Mouse (Mus musculus) small intestine, adult 2 months (tissue): ENCODE measurements around the gene Dnm1. TPM values are rescaled to one million over a fixed set of nuclear protein-coding genes. Genes with fewer than 3 reads are reported as not detected.

ENCODE experiments used
- H3K27ac ChIP-seq: fragments of 200-500 bp; 2 replicates; pipeline ENCODE4 v1.5.1; 2012; ENCODE audit warnings: low read depth, low read length, control low read depth, inconsistent platforms; ENCODE audit not compliant: insufficient read depth
- H3K27me3 ChIP-seq: fragments of 200-500 bp; 2 replicates; pipeline ENCODE4 v1.6.1; 2012; ENCODE audit warnings: mild to moderate bottlenecking, moderate library complexity, low read length, inconsistent platforms; ENCODE audit not compliant: control insufficient read depth, insufficient read depth
- H3K36me3 ChIP-seq: fragments of 200-500 bp; 2 replicates; pipeline ENCODE4 v1.6.1; 2012; ENCODE audit warnings: mild to moderate bottlenecking, low read length, control low read depth, inconsistent platforms; ENCODE audit not compliant: control insufficient read depth, insufficient read depth
- H3K4me1 ChIP-seq: fragments of 200-500 bp; 2 replicates; pipeline ENCODE4 v1.6.1; 2012; ENCODE audit warnings: low read length, inconsistent platforms, mixed read lengths; ENCODE audit not compliant: control insufficient read depth, insufficient read depth, insufficient read length
- H3K4me3 ChIP-seq: fragments of 200-500 bp; 2 replicates; pipeline ENCODE4 v1.5.1; 2012; ENCODE audit warnings: low read depth, mild to moderate bottlenecking, control low read depth, inconsistent platforms, low read length, moderate library complexity
- CTCF ChIP-seq: fragments of 200-500 bp; IDR thresholded peaks from 2 replicates; pipeline ENCODE4 v1.5.1; 2012; ENCODE audit warnings: low read depth, mild to moderate bottlenecking, control low read depth, inconsistent platforms, low read length, moderate library complexity, mixed read lengths; ENCODE audit not compliant: insufficient replicate concordance, insufficient read length; ENCODE audit errors: extremely low read depth
- POLR2A ChIP-seq: fragments of 200-500 bp; IDR thresholded peaks from 2 replicates; pipeline ENCODE4 v1.6.1; 2012; ENCODE audit warnings: low read depth, mild to moderate bottlenecking, control low read depth, inconsistent platforms, low read length, moderate library complexity
- WGBS: fragments of 180-500 bp; shearing (Covaris S2); methylation state at CpG from one replicate; pipeline ENCODE4 v1.1.7; 2018; 5-methylcytosine and 5-hydroxymethylcytosine counted together
- polyA plus RNA-seq: library from polyadenylated mRNA; depleted of rRNA; stranded (reverse); fragments of >200 nt; gene quantifications from 2 replicates; pipeline ENCODE4 v1.2.3, GENCODE M21; 2012

Gene Dnm1
- polyA plus RNA-seq, 1 experiment, result 480 TPM

- TF ChIP-seq POLR2A (no peak), CTCF (no peak)
- no peak overlapping the region for H3K4me3 ChIP-seq
- 70% methylated on average over 7 of the region's 7 CpGs for WGBS
- H3K27me3 ChIP-seq, result no peaks in the 10 kb centered on the region
- peaks cover 7% of the 10 kb centered on the region for H3K36me3 ChIP-seq
- peaks cover 7% of the 10 kb centered on the region; the same call in 1 of the 2 replicates for H3K4me1 ChIP-seq
- H3K27ac ChIP-seq, result no peak overlapping the region
Measured at GRCm38 (mm10) chr2:32325342-32325741, 27.8 kb downstream of the Dnm1 start.

GRCm38 (mm10) chr2:32324322-32324721, 28.8 kb downstream of the Dnm1 start:
- Histone ChIP-seq H3K27me3 (no peaks in the 10 kb centered on the region), H3K4me3 (no peak overlapping the region), H3K36me3 (peaks cover 10% of the 10 kb centered on the region), H3K27ac (no peak overlapping the region), H3K4me1 (peaks cover 7% of the 10 kb centered on the region; the same call in 1 of the 2 replicates)
- 72% methylated on average over 4 of the region's 4 CpGs for WGBS
- no peak for TF ChIP-seq POLR2A
- TF ChIP-seq CTCF, result no peak

GRCm38 (mm10) chr2:32322754-32323741, 30.1 kb downstream of the Dnm1 start:
- 86% methylated on average over 7 of the region's 7 CpGs for WGBS
- Histone ChIP-seq H3K36me3 (peaks cover 10% of the 10 kb centered on the region), H3K4me3 (no peak overlapping the region), H3K27me3 (no peaks in the 10 kb centered on the region), H3K27ac (no peak overlapping the region), H3K4me1 (peaks cover 7% of the 10 kb centered on the region; the same call in 1 of the 2 replicates)
- TF ChIP-seq CTCF (no peak), POLR2A (no peak)

GRCm38 (mm10) chr2:32321591-32322298, 31.4 kb downstream of the Dnm1 start:
- no peak overlapping the region; the same call in 1 of the 2 replicates for H3K27ac ChIP-seq

GRCm38 (mm10) chr2:32320721-32321120, 32.4 kb downstream of the Dnm1 start:
- Histone ChIP-seq H3K27me3 (no peaks in the 10 kb centered on the region), H3K36me3 (peaks cover 11% of the 10 kb centered on the region), H3K4me1 (peaks cover 7% of the 10 kb centered on the region; the same call in 1 of the 2 replicates), H3K27ac (no peak overlapping the region), H3K4me3 (no peak overlapping the region)
- TF ChIP-seq CTCF (no peak), POLR2A (no peak)
- 75% methylated on average over 11 of the region's 11 CpGs for WGBS

More at GRCm38 (mm10) chr2:32321591-32322298, 31.4 kb downstream of the Dnm1 start:
- Histone ChIP-seq H3K4me3 (no peak overlapping the region), H3K27me3 (no peaks in the 10 kb centered on the region), H3K36me3 (peaks cover 11% of the 10 kb centered on the region), H3K4me1 (peaks cover 7% of the 10 kb centered on the region; the same call in 1 of the 2 replicates)
- 51% methylated on average over 9 of the region's 9 CpGs for WGBS
- TF ChIP-seq POLR2A (no peak), CTCF (no peak)

- H3K4me3 ChIP-seq, result no peak overlapping the region
- 60% methylated on average over 9 of the region's 9 CpGs for WGBS
- peaks cover 7% of the 10 kb centered on the region; the same call in 1 of the 2 replicates for H3K4me1 ChIP-seq
- no peaks in the 10 kb centered on the region for H3K27me3 ChIP-seq
- H3K36me3 ChIP-seq, result peaks cover 13% of the 10 kb centered on the region
- no peak for TF ChIP-seq CTCF
- TF ChIP-seq POLR2A, result no peak
- H3K27ac ChIP-seq, result no peak overlapping the region
Measured at GRCm38 (mm10) chr2:32319586-32320580, 33.3 kb downstream of the Dnm1 start.
